Comparison of ENCODE assay signal across 16 mouse cellular contexts in the genomic region with DNA sequence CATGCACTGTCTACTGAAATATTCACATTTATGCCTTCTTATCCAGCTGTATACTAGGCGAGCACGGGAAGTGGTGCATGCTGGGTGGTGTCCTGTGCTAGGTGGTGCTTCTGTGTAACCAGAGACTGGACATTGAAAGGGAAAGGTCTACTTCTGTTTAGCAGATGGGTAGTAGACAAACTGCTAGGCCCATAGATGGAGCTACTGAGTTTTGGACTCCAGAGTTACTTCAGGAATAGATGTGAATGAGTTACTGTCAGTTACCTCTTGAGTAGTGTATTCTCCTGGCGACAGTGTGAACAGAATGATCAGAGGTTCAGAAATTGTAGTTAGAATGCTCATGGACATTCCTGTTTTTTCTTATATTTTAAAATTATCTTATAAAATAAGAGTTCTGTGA. TPM values are rescaled to one million over a fixed set of nuclear protein-coding genes. Genes with fewer than 3 reads are reported as not detected.
DNase-seq lines count a peak whose midpoint lies in the region; ATAC-seq and TF ChIP-seq lines count a peak whose summit lies in the region.
"Had no signal": no experiment of that assay in that cellular context is flagged by ENCODE, and none has a peak within 500 bp of the region (broad histone marks: within the 10 kb centered on the region; RNA-seq: fewer than 3 reads in every experiment).

No protein-coding gene starts in this region.

- H3K9ac ChIP-seq in hindbrain, embryonic 14.5 days: no peak overlapping the region
- H3K9ac ChIP-seq: hindbrain, embryonic 13.5 days; limb, embryonic 13.5 days; lung, embryonic 15.5 days; neural tube, embryonic 15.5 days had no signal

- H3K4me3 ChIP-seq in thymus, adult 2 months (ENCODE audit: control insufficient read depth, insufficient read depth, low read length): no peak overlapping the region
- no peak overlapping the region for H3K4me3 ChIP-seq in hindbrain, embryonic 14.5 days (replicated peaks; ENCODE audit: low read length)
- H3K4me3 ChIP-seq: hindbrain, embryonic 13.5 days; limb, embryonic 13.5 days; lung, embryonic 15.5 days; midbrain, embryonic 10.5 days; neural tube, embryonic 15.5 days had no signal

- peak; percentile 7 for DNase-seq in kidney, adult 9 months
- DNase-seq in kidney, postnatal 4 days: no peak
- DNase-seq in thymus, adult 2 months: peak; percentile 14
- no peak for DNase-seq in thymus, postnatal 36 days
- DNase-seq in adipocyte (ENCODE audit: low spot score): peak; percentile 24
- DNase-seq in urinary bladder, postnatal 14 days (ENCODE audit: low spot score): no peak
- DNase-seq in hindbrain, embryonic 14.5 days (ENCODE audit: low spot score): no peak
- DNase-seq: cerebellum, adult 8-10 months; kidney, adult 18-20 months; retina, postnatal 1 day; thymus, postnatal 4 days had no signal

- TF ChIP-seq POLR2A in thymus, adult 2 months (IDR thresholded peaks at IDR 0.05; ENCODE audit: control insufficient read depth, extremely low read depth, insufficient read depth, low read length, poor library complexity): no peak

- no peaks in the 10 kb centered on the region for H3K27me3 ChIP-seq in thymus, adult 2 months (ENCODE audit: control insufficient read depth, insufficient read depth, low read length)
- H3K27me3 ChIP-seq in hindbrain, embryonic 14.5 days (ENCODE audit: control insufficient read depth, insufficient read depth, low read length): no peaks in the 10 kb centered on the region
- H3K27me3 ChIP-seq: hindbrain, embryonic 13.5 days; limb, embryonic 13.5 days; lung, embryonic 15.5 days; neural tube, embryonic 15.5 days had no signal

- WGBS in thymus, adult 2 months: 94% methylated on average over 3 of the region's 3 CpGs
- 92% methylated on average over 3 of the region's 3 CpGs for WGBS in hindbrain, embryonic 14.5 days

- H3K36me3 ChIP-seq in thymus, adult 2 months (ENCODE audit: control insufficient read depth, insufficient read depth, low read length): no peaks in the 10 kb centered on the region; the same call in 1 of the 2 replicates
- no peaks in the 10 kb centered on the region for H3K36me3 ChIP-seq in hindbrain, embryonic 14.5 days (replicated peaks; ENCODE audit: control insufficient read depth, insufficient read depth)
- H3K36me3 ChIP-seq: hindbrain, embryonic 13.5 days; limb, embryonic 13.5 days; lung, embryonic 15.5 days had no signal

- no peaks in the 10 kb centered on the region for H3K9me3 ChIP-seq in hindbrain, embryonic 14.5 days (ENCODE audit: control insufficient read depth, low read length)
- H3K9me3 ChIP-seq: hindbrain, embryonic 13.5 days; limb, embryonic 13.5 days; lung, embryonic 15.5 days; midbrain, embryonic 10.5 days; neural tube, embryonic 15.5 days had no signal

- no peak overlapping the region for H3K27ac ChIP-seq in thymus, adult 2 months (ENCODE audit: control insufficient read depth, insufficient read depth, low read length)
- no peak overlapping the region for H3K27ac ChIP-seq in hindbrain, embryonic 14.5 days
- H3K27ac ChIP-seq: hindbrain, embryonic 13.5 days; limb, embryonic 13.5 days; lung, embryonic 15.5 days; midbrain, embryonic 10.5 days; neural tube, embryonic 15.5 days had no signal

- no peak for ATAC-seq in hindbrain, embryonic 14.5 days (ENCODE audit: low FRiP score)

- TF ChIP-seq CTCF in thymus, adult 2 months (IDR thresholded peaks at IDR 0.05; ENCODE audit: borderline replicate concordance, control insufficient read depth, extremely low read depth, insufficient read depth, low read length, poor library complexity): no peak

- H3K4me1 ChIP-seq in thymus, adult 2 months (replicated peaks; ENCODE audit: control insufficient read depth, insufficient read depth, low read length): no peaks in the 10 kb centered on the region
- H3K4me1 ChIP-seq in hindbrain, embryonic 14.5 days (replicated peaks; ENCODE audit: control insufficient read depth, insufficient read depth, low read length): 0 out of 2 replicates have a peak, but pooled peaks cover 3% of the 10 kb centered on the region
- H3K4me1 ChIP-seq: lung, embryonic 15.5 days; midbrain, embryonic 10.5 days; neural tube, embryonic 15.5 days had no signal

- no peak overlapping the region for H3K4me2 ChIP-seq in hindbrain, embryonic 14.5 days (replicated peaks)
- H3K4me2 ChIP-seq: hindbrain, embryonic 13.5 days; limb, embryonic 13.5 days; lung, embryonic 15.5 days; neural tube, embryonic 15.5 days had no signal

RNA-seq across cellular contexts. Expression of a gene that starts 48.7 kb away (rescaled TPM):
- polyA plus RNA-seq in thymus, adult 2 months (2012; rRNA removed): 11.4 and 12.7 TPM in 2 replicates
- polyA plus RNA-seq in hindbrain, embryonic 14.5 days (2014; fragmentation: Nextera tagmentation; extraction: Ambion mirVana): 30.1 and 34.7 TPM in 2 replicates

Comparison
In these comparisons a context has a peak if more than half of its experiments do, and no peak if none do; other contexts are left out.
1. DNase-seq: peak in kidney, adult 9 months (single experiment), thymus, adult 2 months (single experiment) and adipocyte (single experiment); none in kidney, postnatal 4 days (0 of 2), thymus, postnatal 36 days (0 of 2), urinary bladder, postnatal 14 days (single experiment) and hindbrain, embryonic 14.5 days (single experiment).